Mouse (Mus musculus): ENCODE results near the gene 1700069L16Rik. TPM values are rescaled to one million over a fixed set of nuclear protein-coding genes. Genes with fewer than 3 reads are reported as not detected.

The 1700069L16Rik gene
- polyA plus RNA-seq, 1 experiment from 2014 or later, result not detected

- H3K4me3 ChIP-seq (ENCODE audit: low read depth, low read length), result no peak overlapping the region
- no peaks in the 10 kb centered on the region for H3K9me3 ChIP-seq (ENCODE audit: low read depth, low read length)
- 81% methylated on average over 13 of the region's 13 CpGs for WGBS
- H3K27ac ChIP-seq (ENCODE audit: low read depth), result no peak overlapping the region
- no peak overlapping the region for H3K9ac ChIP-seq
- TF ChIP-seq CTCF (IDR thresholded peaks at IDR 0.05; ENCODE audit: low read depth), result no peak
- DNase-seq (no peak), ATAC-seq (ENCODE audit: insufficient read depth) (no peak)
- no peaks in the 10 kb centered on the region for H3K27me3 ChIP-seq (ENCODE audit: insufficient read depth, low read length)
- no peak overlapping the region for H3K4me2 ChIP-seq
- H3K36me3 ChIP-seq (ENCODE audit: insufficient read depth), result peaks cover 69% of the 10 kb centered on the region
- H3K4me1 ChIP-seq (ENCODE audit: insufficient read depth), result no peaks in the 10 kb centered on the region
Observed at GRCm38 (mm10) chr5:113765641-113766526, 41.3 kb upstream of the 1700069L16Rik start.

- no peak for TF ChIP-seq CTCF (IDR thresholded peaks at IDR 0.05; ENCODE audit: low read depth)
- H3K4me1 ChIP-seq (ENCODE audit: insufficient read depth), result no peaks in the 10 kb centered on the region
- H3K9ac ChIP-seq, result no peak overlapping the region
- H3K27me3 ChIP-seq (ENCODE audit: insufficient read depth, low read length), result no peaks in the 10 kb centered on the region
- no peak overlapping the region for H3K27ac ChIP-seq (ENCODE audit: low read depth)
- ATAC-seq (ENCODE audit: insufficient read depth) (no peak), DNase-seq (no peak)
- 84% methylated on average over 7 of the region's 7 CpGs for WGBS
- no peak overlapping the region for H3K4me3 ChIP-seq (ENCODE audit: low read depth, low read length)
- no peak overlapping the region for H3K4me2 ChIP-seq
- no peaks in the 10 kb centered on the region for H3K9me3 ChIP-seq (ENCODE audit: low read depth, low read length)
- H3K36me3 ChIP-seq (ENCODE audit: insufficient read depth), result peaks cover 84% of the 10 kb centered on the region
Observed at GRCm38 (mm10) chr5:113764426-113764825, 39.9 kb upstream of the 1700069L16Rik start.

GRCm38 (mm10) chr5:113761585-113761984 is 37.0 kb upstream of the 1700069L16Rik start:
- Histone ChIP-seq H3K27ac (ENCODE audit: low read depth) (no peak overlapping the region), H3K9me3 (ENCODE audit: low read depth, low read length) (no peaks in the 10 kb centered on the region), H3K4me2 (no peak overlapping the region), H3K4me3 (ENCODE audit: low read depth, low read length) (no peak overlapping the region), H3K9ac (no peak overlapping the region), H3K4me1 (ENCODE audit: insufficient read depth) (no peaks in the 10 kb centered on the region), H3K36me3 (ENCODE audit: insufficient read depth) (peaks cover 92% of the 10 kb centered on the region), H3K27me3 (ENCODE audit: insufficient read depth, low read length) (no peaks in the 10 kb centered on the region)
- ATAC-seq (ENCODE audit: insufficient read depth) (no peak), DNase-seq (no peak)
- TF ChIP-seq CTCF (IDR thresholded peaks at IDR 0.05; ENCODE audit: low read depth), result no peak
- WGBS, result 89% methylated on average over 2 of the region's 2 CpGs

- H3K4me3 ChIP-seq (ENCODE audit: low read depth, low read length), result no peak overlapping the region
- no peak overlapping the region for H3K9ac ChIP-seq
- H3K27me3 ChIP-seq (ENCODE audit: insufficient read depth, low read length), result no peaks in the 10 kb centered on the region
- no peaks in the 10 kb centered on the region for H3K4me1 ChIP-seq (ENCODE audit: insufficient read depth)
- H3K4me2 ChIP-seq, result peak overlapping the region; percentile 27; the same call in 1 of the 2 replicates
- 0 out of 2 replicates have a peak, but pooled peaks have one; percentile 5 for TF ChIP-seq CTCF (IDR thresholded peaks at IDR 0.05; ENCODE audit: low read depth)
- no peaks in the 10 kb centered on the region for H3K9me3 ChIP-seq (ENCODE audit: low read depth, low read length)
- ATAC-seq (ENCODE audit: insufficient read depth) (peak; percentile 85), DNase-seq (peak; percentile 91)
- H3K27ac ChIP-seq (ENCODE audit: low read depth), result peak overlapping the region; percentile 82
- peaks cover 96% of the 10 kb centered on the region for H3K36me3 ChIP-seq (ENCODE audit: insufficient read depth)
- WGBS, result 51% methylated on average over 15 of the region's 15 CpGs
Observed at GRCm38 (mm10) chr5:113755347-113756030, 30.9 kb upstream of the 1700069L16Rik start.

GRCm38 (mm10) chr5:113751521-113752157 is 27.1 kb upstream of the 1700069L16Rik start:
- TF ChIP-seq CTCF (IDR thresholded peaks at IDR 0.05; ENCODE audit: low read depth), result no peak
- WGBS, result 89% methylated on average over 9 of the region's 9 CpGs
- Histone ChIP-seq H3K9ac (no peak overlapping the region), H3K4me1 (ENCODE audit: insufficient read depth) (no peaks in the 10 kb centered on the region), H3K4me2 (no peak overlapping the region), H3K27me3 (ENCODE audit: insufficient read depth, low read length) (no peaks in the 10 kb centered on the region), H3K27ac (ENCODE audit: low read depth) (no peak overlapping the region), H3K9me3 (ENCODE audit: low read depth, low read length) (no peaks in the 10 kb centered on the region), H3K36me3 (ENCODE audit: insufficient read depth) (peaks cover 98% of the 10 kb centered on the region), H3K4me3 (ENCODE audit: low read depth, low read length) (no peak overlapping the region)
- ATAC-seq (ENCODE audit: insufficient read depth) (no peak), DNase-seq (no peak)

GRCm38 (mm10) chr5:113748556-113749331 is 24.2 kb upstream of the 1700069L16Rik start:
- Histone ChIP-seq H3K4me1 (ENCODE audit: insufficient read depth) (no peaks in the 10 kb centered on the region), H3K27me3 (ENCODE audit: insufficient read depth, low read length) (no peaks in the 10 kb centered on the region), H3K9ac (no peak overlapping the region), H3K27ac (ENCODE audit: low read depth) (no peak overlapping the region), H3K4me2 (no peak overlapping the region), H3K36me3 (ENCODE audit: insufficient read depth) (peaks cover 100% of the 10 kb centered on the region), H3K9me3 (ENCODE audit: low read depth, low read length) (no peaks in the 10 kb centered on the region), H3K4me3 (ENCODE audit: low read depth, low read length) (no peak overlapping the region)
- WGBS, result 92% methylated on average over 13 of the region's 13 CpGs
- DNase-seq, result no peak
- ATAC-seq (ENCODE audit: insufficient read depth), result no peak
- TF ChIP-seq CTCF (IDR thresholded peaks at IDR 0.05; ENCODE audit: low read depth), result no peak
